Mouse (Mus musculus) thymus, postnatal 36 days (tissue): ENCODE data around the gene Rassf5.

Experiments
- DNase-seq, 2 experiments: peaks; one replicate each; pipeline ENCODE4 v3.0.0; 2022; ENCODE audit warnings: mixed read lengths in 2 of 2

Gene Rassf5

GRCm38 (mm10) chr1:131208081-131208480 lies 37.0 kb downstream of the Rassf5 start:
- DNase-seq: no peak

- peak; percentile 83 to 87 for DNase-seq
Observed at GRCm38 (mm10) chr1:131207531-131207930, 37.5 kb downstream of the Rassf5 start.

GRCm38 (mm10) chr1:131206342-131206741 lies 38.7 kb downstream of the Rassf5 start:
- DNase-seq: no peak

GRCm38 (mm10) chr1:131204461-131204860 lies 40.6 kb downstream of the Rassf5 start:
- DNase-seq: peak; percentile 44 to 60

GRCm38 (mm10) chr1:131201391-131201790 lies 43.7 kb downstream of the Rassf5 start:
- no peak for DNase-seq

GRCm38 (mm10) chr1:131200588-131200987 lies 44.5 kb downstream of the Rassf5 start:
- DNase-seq: no peak

GRCm38 (mm10) chr1:131199976-131200375 lies 45.1 kb downstream of the Rassf5 start:
- peak; percentile 97 to 99 for DNase-seq

- peak; percentile 51 to 54 for DNase-seq
Observed at GRCm38 (mm10) chr1:131199118-131199821, 45.8 kb downstream of the Rassf5 start.

GRCm38 (mm10) chr1:131198417-131198960 lies 46.6 kb downstream of the Rassf5 start:
- DNase-seq: peak in 1 of 2 experiments; percentile 38

- no peak for DNase-seq
Observed at GRCm38 (mm10) chr1:131196107-131196506, 49.0 kb downstream of the Rassf5 start.

- no peak for DNase-seq
Observed at GRCm38 (mm10) chr1:131195653-131196052, 49.4 kb downstream of the Rassf5 start.

GRCm38 (mm10) chr1:131193746-131194145 lies 51.3 kb downstream of the Rassf5 start:
- DNase-seq: no peak

GRCm38 (mm10) chr1:131188655-131189054 lies 56.4 kb downstream of the Rassf5 start:
- no peak for DNase-seq

GRCm38 (mm10) chr1:131187856-131188255 lies 57.2 kb downstream of the Rassf5 start:
- no peak for DNase-seq

- DNase-seq: no peak
Observed at GRCm38 (mm10) chr1:131186995-131187394, 58.1 kb downstream of the Rassf5 start.

GRCm38 (mm10) chr1:131185821-131186506 lies 59.1 kb downstream of the Rassf5 start:
- no peak for DNase-seq

GRCm38 (mm10) chr1:131184956-131185660 lies 60.0 kb downstream of the Rassf5 start:
- DNase-seq: no peak

GRCm38 (mm10) chr1:131184253-131184955 lies 60.7 kb downstream of the Rassf5 start:
- DNase-seq: no peak

GRCm38 (mm10) chr1:131183201-131183600 lies 61.9 kb downstream of the Rassf5 start:
- no peak for DNase-seq

GRCm38 (mm10) chr1:131181642-131182527 lies 63.2 kb downstream of the Rassf5 start:
- peak; percentile 84 for DNase-seq

GRCm38 (mm10) chr1:131180386-131180785 lies 64.7 kb downstream of the Rassf5 start:
- DNase-seq: no peak

- DNase-seq: no peak
Observed at GRCm38 (mm10) chr1:131178083-131178482, 67.0 kb downstream of the Rassf5 start.
